Mouse (Mus musculus): ENCODE measurements around the gene Dlgap4. TPM values are rescaled to one million over a fixed set of nuclear protein-coding genes. Genes with fewer than 3 reads are reported as not detected.

Dlgap4 gene
- total RNA-seq, 2 experiments from 2014 or later = 35.5 to 38.2 TPM

- no peak for DNase-seq
- intact Hi-C loops (cut with DNase I) = no loop called here
These were observed 152.9 kb downstream of the Dlgap4 start for GRCm38 (mm10) chr2:156766227-156767019.

GRCm38 (mm10) chr2:156767108-156767507 is 153.6 kb downstream of the Dlgap4 start:
- intact Hi-C loops (cut with DNase I) = no loop called here
- DNase-seq = no peak

GRCm38 (mm10) chr2:156769274-156769673 is 155.8 kb downstream of the Dlgap4 start:
- no peak for DNase-seq
- intact Hi-C loops (cut with DNase I) = no loop called here

- intact Hi-C loops (cut with DNase I) = no loop called here
- no peak for DNase-seq
These were observed 160.0 kb downstream of the Dlgap4 start for GRCm38 (mm10) chr2:156773470-156773869.

- intact Hi-C loops (cut with DNase I) = no loop called here
- no peak for DNase-seq
These were observed 160.7 kb downstream of the Dlgap4 start for GRCm38 (mm10) chr2:156774035-156774737.

- intact Hi-C loops (cut with DNase I) = no loop called here
- DNase-seq = peak; percentile 54
These were observed 161.4 kb downstream of the Dlgap4 start, which contains the start of gene Myl9 for GRCm38 (mm10) chr2:156774738-156775454. Myl9 (plus strand) TSS chr2:156775420.

GRCm38 (mm10) chr2:156775455-156776435 is 162.2 kb downstream of the Dlgap4 start:
- DNase-seq = no peak
- intact Hi-C loops (cut with DNase I) = no loop called here

- intact Hi-C loops (cut with DNase I) = no loop called here
These were observed 163.4 kb downstream of the Dlgap4 start for GRCm38 (mm10) chr2:156776907-156777306.

GRCm38 (mm10) chr2:156777326-156778004 is 164.0 kb downstream of the Dlgap4 start:
- intact Hi-C loops (cut with DNase I) = no loop called here
- peak in 1 of 2 experiments; percentile 25 for DNase-seq

More at GRCm38 (mm10) chr2:156776907-156777306, 163.4 kb downstream of the Dlgap4 start:
- no peak for DNase-seq

- intact Hi-C loops (cut with DNase I) = no loop called here
- no peak for DNase-seq
These were observed 165.1 kb downstream of the Dlgap4 start for GRCm38 (mm10) chr2:156778571-156778970.

GRCm38 (mm10) chr2:156779036-156779435 is 165.5 kb downstream of the Dlgap4 start:
- DNase-seq = no peak
- intact Hi-C loops (cut with DNase I) = no loop called here

- intact Hi-C loops (cut with DNase I) = no loop called here
- DNase-seq = no peak
These were observed 166.0 kb downstream of the Dlgap4 start for GRCm38 (mm10) chr2:156779488-156779887.

- intact Hi-C loops (cut with DNase I) = no loop called here
- DNase-seq = no peak
These were observed 166.6 kb downstream of the Dlgap4 start for GRCm38 (mm10) chr2:156780129-156780528.

- DNase-seq = no peak
- intact Hi-C loops (cut with DNase I) = no loop called here
These were observed 167.2 kb downstream of the Dlgap4 start for GRCm38 (mm10) chr2:156780752-156781151.

- DNase-seq = no peak
- intact Hi-C loops (cut with DNase I) = no loop called here
These were observed 167.8 kb downstream of the Dlgap4 start for GRCm38 (mm10) chr2:156781281-156781680.

GRCm38 (mm10) chr2:156781836-156782480 is 168.5 kb downstream of the Dlgap4 start:
- intact Hi-C loops (cut with DNase I) = no loop called here
- DNase-seq = no peak

- intact Hi-C loops (cut with DNase I) = no loop called here
These were observed 169.2 kb downstream of the Dlgap4 start for GRCm38 (mm10) chr2:156782481-156783348.

GRCm38 (mm10) chr2:156783349-156783728 is 169.8 kb downstream of the Dlgap4 start:
- intact Hi-C loops (cut with DNase I) = no loop called here
- DNase-seq = no peak

More at GRCm38 (mm10) chr2:156782481-156783348, 169.2 kb downstream of the Dlgap4 start:
- no peak for DNase-seq
